Mouse (Mus musculus) spleen, postnatal 14 days (tissue): ENCODE results near the gene Sh2d3c.

Source experiments
- DNase-seq, 2 experiments: peaks; one replicate each; pipeline ENCODE4 v3.0.0; 2021 to 2022; ENCODE audit warnings: low spot score in 2 of 2

Gene Sh2d3c

DNA sequence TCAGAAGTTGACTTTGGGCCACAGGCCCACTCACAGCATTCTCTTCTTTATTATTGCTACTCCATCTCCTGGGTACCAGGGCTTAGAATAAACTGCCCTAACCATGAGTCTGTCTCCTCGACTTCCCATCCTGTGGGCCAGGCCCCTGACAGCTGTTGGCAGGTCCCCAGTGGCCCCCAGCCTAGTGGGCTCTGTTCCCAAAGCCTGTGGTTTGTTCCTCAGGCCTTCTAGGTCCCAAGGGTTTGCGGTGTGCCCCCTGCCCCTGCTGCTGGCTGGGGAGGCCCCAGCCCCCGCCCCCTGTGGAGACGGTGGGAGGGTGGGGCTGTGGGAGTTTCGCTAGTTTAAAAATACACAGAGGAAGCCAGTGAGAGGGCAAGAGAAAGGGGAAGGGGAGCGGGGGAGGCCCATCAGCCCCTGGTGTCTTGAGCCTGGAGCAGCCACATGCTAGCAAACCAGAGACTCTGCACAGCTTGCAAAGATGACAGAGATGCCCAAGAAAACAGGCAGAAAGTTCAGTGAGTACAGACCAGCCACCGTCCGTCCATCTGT, at the start of gene Sh2d3c:
Sh2d3c (plus strand) TSS at position 375 of the 549 bp plus-strand sequence.
- peak; percentile 27 to 45 for DNase-seq

DNA sequence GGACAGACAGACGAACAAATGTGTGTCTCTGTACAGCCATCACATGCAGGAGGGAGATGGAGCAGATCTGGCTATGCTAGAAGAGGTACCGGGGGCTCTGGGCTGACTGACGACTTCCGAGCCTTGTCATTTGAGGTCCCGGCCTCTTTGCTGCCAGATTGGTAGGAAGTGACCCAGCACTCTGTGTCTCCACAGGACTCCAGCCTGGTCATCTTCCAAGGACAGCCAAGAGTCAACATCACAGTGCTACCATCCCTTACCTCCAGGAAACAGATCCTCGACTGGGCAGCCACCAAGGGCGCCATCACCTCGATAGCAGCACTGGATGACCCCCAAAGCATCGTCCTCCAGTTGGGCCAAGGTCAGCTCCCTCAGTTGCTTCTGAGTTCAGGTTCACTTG, 49.7 kb upstream of the Sh2d3c start:
- no peak for DNase-seq

DNA sequence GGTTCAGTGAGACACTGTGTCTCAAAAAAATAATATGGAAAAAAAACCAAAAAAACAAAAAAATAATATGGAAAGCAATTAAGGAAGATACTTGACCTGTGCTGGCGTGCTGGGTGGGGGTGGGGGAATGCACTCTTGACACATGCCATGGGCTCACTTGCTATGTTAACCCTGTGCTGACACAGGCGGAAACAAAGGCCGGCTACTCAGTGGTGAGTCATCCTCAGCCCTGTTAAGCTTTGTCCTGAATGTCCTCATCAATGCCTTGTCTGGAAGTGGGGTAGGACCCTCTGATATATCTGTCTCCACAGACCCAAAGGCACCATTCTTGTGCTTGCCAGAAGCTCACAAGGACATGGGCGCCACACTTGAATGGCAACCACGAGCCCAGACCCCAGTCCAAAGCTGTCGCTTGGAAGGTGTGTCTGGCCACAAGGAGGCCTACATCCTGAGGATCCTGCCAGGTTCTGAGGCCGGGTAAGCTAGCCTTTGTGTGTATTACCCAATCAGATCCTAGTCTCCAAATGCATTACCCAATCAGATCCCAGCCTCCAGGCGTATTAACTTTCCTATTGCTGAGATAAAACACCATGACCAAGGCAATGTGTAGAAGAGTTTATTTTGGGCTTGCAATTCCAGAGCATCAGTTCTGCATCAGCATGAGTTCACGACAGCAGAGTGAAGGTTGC, 48.8 kb upstream of the Sh2d3c start:
- DNase-seq: no peak

DNA sequence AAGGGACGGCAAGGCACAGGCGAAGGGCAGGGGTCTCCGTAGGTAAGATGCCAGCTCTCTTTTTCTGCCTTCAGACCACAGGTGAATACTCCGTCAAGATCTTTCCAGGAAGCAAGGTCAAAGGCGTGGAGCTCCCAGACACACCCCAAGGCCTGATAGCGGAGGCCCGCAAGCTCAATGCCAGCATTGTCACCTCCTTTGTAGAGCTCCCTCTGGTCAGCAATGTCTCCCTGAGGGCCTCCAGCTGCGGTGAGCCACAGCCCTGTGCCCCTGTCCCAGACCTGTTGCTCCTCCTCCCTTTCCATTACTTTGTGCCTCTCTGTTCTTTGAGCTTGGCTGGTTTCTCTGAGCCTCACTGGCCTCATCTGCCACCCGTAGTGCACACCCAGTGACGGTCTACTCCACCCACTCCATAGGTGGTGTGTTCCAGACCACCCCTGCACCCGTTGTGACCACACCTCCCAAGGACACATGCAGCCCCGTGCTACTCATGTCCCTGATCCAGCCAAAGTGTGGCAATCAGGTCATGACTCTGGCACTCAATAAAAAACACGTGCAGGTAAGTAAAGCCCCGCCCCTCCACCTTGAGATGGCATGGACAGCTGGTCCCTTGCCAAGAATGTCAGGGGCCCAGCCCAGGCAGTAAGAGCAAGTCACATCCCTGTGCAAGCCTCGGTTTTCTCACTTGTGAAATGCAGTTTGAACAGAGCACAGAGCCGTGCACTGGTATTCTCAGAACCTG, 47.5 kb upstream of the Sh2d3c start:
- no peak for DNase-seq

DNA sequence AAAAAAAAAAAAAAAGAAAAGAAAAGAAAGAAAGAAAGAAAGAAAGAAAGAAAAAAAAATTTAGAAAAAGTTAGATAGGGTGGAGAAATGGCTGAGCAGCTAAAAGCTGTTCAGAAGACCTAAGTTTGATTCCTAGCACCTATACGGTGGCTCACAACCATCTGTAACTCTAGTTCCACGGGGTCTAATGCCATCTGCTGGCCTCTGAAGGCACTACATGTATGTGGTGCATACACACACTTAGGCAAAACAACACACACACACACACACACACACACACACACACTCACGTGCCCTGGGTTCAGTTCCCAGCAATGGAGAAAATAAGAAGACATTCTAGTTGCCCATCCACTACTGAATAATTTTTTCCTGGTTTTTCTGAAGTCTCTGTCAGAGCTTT, 44.0 kb upstream of the Sh2d3c start:
- DNase-seq: no peak

DNA sequence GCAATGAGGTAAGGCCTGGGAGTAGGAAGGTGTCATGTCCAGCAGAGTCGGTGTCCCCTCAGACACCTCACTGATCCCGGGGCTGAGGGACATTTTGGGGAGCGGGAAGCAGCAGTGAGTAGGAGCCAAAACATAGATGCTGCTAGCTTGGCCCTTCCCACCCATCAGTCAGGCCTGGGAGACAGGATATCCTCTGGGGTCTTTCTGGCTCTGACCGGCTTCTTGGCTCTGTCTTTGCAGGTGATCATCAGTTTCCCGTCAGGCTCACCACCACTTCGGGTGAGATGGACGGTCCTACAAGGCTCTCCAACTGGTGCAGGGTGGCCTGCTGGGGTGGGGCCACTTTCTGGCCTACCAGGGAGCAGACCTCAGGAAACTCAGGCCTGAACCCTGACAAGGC, 43.2 kb upstream of the Sh2d3c start:
- DNase-seq: no peak

DNA sequence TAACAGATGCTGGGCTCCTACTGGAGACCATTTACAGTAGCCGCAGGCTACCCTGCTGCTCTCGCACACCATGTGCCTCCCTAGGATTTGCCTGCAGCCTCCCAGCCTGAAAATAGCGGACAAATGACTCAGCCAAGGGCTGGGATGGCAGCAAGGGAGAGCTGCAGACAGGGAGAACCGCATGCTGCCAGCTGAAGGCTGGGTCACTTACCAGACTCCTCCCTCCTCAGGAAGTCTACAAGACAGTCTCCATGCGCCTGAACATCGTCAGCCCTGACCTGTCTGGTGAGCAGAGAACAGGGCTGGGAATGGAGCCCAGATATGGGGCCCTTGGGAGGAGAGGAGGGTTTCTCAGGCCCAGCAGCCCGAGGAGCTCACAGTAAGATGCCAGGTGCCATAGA, 40.8 kb upstream of the Sh2d3c start:
- no peak for DNase-seq

DNA sequence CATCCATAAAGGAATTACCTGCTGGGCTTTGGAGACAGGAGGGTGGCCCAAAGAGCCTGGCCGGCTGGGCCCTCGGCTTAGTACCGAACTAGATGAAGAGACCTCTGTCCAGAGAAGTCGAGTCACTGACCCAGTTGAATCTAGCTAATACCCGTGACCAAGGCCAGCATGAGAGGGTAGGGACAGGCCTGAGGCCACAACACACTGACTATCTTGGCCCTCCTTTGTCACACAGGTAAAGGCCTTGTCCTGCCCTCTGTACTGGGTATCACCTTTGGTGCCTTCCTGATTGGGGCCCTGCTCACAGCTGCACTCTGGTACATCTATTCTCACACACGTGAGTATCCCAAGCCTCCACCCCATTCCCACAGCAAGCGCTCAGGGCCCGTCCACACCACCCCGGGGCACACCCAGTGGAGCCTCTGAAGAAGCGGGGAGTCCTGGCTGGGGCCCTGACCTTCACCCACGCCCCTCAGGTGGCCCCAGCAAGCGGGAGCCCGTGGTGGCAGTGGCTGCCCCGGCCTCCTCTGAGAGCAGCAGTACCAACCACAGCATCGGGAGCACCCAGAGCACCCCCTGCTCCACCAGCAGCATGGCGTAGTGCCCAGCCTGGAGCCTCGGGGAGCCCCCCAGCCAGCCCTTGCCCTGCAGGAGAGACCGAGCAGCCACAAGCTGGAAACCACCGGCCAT, 39.7 kb upstream of the Sh2d3c start:
- DNase-seq: no peak

DNA sequence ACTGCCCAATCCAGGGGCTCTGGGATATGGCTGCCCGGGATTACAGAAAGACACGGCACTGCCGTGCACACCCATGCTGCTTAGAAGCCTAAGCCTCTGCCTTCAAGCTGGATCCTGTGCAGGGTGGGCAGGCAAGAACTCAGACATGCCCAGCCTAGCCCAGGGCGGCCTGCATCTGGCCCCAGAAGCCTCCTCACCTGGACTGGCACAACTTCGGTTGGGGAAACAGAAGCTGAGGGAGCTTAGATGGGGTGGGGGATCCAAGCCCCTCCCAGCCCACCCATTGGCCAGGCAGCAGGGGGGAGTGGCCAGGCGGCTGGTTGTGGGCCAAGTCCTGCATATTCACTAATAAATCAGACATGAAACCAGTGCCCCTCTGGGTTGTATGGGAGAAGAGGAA, 39.1 kb upstream of the Sh2d3c start:
- no peak for DNase-seq

DNA sequence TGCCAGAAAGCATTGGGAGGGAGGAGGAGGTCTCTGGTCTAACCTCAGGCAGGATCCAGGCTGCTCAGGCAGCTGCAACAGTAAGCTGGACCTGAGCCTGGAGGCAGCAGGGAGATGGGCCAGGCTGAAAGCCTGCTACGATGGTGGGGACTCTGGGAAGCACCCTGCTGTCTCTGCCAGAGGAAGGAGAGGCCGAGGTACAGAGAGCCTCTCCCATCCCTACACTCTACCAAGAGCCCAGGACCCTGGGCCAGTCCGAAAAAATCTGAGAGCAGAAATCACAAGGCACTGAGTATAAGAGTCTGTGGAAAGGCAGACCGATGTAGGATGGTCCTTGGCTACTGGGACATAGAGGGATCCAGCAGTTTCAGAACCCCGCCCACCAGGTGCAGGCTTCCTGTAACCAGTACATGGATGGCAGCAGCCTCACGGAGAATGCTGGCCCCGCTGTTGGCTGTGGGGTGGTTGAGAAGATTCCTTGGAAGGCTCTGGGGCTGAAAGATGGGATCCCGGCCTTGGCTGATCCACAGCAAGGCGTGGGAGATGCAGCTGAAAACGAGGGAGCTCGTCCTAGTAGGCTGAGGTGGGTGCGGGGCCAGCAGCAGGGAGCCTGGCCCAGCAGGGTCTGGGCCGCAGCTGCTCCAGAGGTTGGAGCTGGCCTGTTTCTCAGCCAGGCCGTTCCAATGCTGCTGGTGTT, 38.0 kb upstream of the Sh2d3c start:
- no peak for DNase-seq

DNA sequence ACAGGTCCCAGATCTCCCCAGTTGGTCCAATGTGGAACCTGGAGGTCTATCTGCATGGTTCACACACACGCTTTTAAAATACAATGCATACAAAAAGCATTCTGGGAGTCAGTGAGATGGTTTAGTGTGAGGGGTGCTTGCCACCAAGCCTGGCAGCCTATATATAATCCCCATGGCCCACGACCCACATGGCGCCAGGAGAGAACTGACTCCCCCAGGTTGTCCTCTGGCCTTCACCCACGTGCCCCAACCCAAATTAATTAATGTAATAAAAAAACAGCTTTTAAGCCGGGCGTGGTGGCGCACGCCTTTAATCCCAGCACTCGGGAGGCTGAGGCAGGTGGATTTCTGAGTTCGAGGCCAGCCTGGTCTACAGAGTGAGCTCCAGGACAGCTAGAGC, 37.2 kb upstream of the Sh2d3c start:
- no peak for DNase-seq

DNA sequence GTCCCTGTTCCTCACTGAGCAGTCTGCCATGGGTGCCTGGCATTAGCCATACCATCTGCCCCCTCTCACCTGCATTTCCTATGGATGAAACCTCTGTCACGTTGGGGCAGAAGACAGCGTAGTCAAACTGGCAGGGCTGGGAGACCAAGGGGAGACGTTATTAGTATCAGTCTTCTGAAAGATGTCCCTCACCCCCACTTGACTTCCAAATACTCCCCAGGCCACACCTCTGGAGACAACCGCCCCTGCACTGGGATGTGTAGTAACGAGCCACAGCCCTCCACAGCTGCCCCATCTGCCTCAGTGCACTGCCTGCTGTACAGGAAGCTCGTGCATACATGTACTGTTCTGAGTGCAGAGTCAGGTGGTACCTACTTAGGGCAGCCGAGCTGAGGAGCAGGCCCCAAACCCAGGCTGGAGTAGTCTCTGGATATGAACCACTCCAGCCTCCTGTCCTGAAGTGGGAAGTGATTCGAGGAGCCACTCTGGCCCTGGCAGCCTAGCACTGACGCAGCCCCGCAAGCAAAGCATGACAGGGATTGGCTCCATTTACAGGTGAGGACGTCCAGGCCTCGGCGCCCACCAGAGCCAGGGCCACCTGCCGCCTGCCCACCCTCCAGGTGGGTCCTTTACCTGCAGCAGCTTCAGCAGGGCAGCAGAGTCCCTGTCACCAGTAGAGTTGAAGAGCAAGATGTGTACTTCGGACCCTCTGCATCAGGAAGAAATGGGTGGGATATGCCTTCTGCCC, 36.0 kb upstream of the Sh2d3c start:
- no peak for DNase-seq

DNA sequence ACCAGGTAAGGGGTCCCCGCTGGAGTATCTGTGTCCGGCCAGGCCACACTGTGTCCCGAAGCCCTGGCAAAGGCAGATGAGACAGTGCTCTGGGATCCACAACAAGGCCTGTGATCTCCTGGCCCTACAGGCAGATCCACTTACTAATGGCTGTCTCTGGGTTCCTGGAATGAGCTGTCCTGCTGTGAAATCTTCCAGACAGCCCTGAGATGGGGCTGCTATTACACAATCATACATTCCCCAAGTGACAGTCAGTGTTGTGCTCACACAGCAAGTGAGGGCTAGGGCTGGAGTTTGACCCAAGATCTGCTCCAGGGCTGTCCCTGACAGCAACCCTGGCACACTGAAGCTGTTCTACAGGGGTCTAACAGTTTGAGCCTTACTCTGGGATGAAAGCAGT, 35.0 kb upstream of the Sh2d3c start:
- no peak for DNase-seq

DNA sequence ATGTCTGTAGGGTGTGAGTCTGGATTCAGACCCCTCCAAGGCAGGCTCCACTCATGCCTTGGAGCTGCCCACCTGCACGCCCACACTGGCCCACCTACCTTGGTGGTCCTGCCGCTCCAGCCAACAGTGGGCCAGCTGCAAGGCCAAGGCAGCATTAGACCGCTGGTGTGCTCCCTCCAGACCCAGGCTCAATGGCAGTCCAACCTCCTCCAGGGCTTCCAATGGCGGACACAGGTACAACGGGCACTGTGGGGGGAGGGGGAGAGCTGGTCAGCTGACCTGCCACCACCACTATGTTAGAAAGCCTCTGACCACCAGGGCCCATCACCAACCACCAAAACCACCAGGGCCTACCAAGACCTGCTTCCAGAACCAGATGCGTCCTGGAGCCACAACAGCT, 34.2 kb upstream of the Sh2d3c start:
- DNase-seq: no peak

DNA sequence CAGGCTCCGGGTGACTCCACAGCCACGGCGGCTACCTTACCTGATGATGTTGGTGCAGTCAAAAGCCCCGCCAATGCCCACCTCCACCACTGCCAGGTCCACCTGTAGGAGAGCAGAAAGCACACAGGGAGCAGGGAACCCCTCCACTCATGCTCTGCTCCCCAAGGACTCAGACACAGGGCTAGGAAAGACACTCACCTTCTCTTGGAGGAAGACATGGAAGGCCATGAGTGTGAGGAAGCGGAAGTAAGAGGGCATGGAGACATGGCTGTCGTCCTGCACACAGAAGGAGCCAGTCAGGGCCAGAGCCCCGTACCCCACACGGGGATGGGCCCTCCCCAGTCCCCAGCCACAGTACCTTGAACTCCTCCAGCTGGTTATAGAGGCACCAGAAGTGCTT, 33.3 kb upstream of the Sh2d3c start:
- DNase-seq: no peak

DNA sequence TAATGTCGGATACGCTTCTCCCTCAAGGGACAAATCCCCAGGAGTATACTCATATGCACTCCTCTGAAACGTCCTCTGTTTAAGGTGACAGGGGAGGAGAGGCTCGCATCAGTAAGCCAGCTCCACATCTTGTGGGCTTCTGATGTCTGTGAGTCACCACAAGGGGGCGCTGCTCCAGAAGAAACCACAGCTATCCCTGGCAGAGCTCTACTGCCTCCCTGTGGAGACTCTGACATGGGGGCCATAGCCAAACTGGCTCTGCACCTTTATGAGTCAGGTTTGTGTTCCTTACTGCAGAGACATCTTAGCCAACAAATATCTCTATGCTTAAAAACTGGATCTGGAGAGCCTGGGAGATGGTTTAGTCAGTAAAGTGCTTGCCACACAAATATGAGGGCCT, 31.4 kb upstream of the Sh2d3c start:
- peak; percentile 75 to 89 for DNase-seq

DNA sequence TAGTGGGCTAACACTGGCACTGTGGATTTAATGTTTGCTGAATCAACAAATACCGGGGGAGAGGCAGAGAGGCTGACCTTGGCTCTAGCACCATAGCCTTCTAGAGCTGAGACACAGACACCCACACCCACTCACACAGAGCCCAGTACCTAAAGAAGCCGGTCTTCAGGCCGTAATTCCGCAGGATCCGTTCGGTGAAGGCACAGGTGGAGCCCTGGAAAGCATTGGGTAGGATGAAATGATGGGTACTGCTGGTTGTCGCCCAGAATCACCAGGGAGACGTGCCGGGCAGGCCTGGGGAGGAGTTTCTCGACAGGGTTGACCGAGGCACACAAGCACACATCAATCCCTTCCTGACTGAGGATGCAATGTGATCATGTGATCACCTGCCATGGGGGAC, 29.8 kb upstream of the Sh2d3c start:
- DNase-seq: no peak

DNA sequence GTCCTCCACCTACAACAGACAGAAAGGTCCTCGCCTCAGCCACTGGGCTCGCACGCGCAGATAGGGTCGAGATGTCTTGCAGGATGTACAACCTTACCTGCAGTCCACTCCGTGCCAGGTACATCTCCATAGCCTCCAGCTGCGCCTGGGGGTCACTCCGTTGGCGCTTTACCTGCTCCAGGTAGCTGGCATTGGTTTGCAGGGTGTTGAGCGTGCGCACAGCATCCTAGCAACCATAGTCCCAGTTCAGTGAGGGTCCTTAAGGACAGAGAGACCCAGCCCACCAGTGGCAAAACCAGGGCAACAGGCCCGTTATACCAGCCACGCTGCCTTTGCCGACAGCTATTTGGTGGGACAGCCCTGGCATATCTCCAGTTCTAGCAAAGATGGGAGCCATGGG, 28.4 kb upstream of the Sh2d3c start:
- DNase-seq: no peak

DNA sequence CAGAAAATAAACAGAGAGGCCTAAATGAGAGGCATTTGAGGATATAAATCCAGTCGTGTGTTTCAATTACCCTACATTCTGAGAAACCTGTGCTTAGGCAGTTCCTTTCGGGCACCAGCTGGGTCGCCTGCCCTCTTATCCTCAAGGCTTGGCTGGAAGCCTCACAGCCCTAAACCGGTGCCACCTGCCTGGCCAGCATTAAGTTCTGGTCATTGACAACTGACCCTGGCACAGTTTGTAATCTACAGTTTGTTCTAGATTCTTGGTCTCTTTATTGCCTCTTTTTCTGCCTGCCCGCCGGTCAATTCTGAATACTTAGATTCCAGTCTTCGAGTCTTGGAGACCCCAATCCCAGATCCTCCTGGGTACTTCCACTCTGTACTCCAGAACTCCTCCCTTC, 27.6 kb upstream of the Sh2d3c start:
- no peak for DNase-seq

DNA sequence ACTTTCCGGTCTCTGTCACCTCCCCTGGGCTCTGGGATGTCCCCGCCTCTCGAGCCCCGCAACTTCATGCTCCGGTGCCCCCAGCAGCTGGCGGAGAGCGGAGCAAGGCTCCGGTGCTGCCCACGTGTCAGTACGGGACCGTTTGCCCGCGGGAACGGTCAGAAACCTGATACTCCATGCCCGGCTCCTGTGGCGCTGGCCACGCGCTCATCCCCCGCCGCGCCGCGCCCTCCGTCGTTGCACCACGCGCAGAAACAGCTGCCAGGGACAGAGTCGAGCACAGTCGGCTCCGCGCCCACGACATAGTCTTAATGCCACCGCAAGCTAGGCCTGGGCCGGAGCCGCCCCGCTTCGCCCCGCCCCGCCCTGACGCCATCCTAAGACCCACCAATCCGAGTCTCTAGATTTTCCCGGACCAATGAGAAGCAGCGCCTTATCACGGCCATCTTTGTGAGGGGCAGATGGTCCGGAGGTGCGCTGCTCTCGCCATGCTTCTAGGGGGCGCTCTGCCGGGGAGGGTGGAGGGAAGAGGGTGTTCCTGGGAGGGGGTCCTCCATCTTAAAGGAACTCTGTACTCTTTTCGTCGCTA, 26.9 kb upstream of the Sh2d3c start:
- peak; percentile 79 to 89 for DNase-seq

DNA sequence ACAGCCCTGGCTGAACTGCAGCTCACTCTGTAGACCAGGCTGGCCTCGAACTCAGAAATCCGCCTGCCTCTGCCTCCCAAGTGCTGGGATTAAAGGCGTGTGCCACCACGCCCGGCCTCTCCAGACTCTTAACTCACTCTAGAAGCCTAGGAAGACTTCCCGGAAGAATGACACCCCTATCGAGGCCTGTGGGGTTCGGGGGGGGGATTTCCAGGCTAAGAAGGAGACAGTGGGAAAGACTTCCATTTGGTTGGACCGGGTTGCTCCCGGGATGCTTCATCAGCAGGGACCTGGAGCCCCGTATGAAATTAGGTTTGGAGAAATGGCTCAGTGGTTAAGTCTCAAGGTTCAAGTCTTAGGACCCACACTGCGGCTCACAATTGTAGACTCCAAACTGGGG, 26.2 kb upstream of the Sh2d3c start:
- DNase-seq: no peak
